Mouse (Mus musculus): ENCODE measurements around the gene Stbd1. TPM values are rescaled to one million over a fixed set of nuclear protein-coding genes. Genes with fewer than 3 reads are reported as not detected.
A peak's percentile ranks its signal among the peaks of the same experiment; 100 is the strongest.

Gene Stbd1
- polyA plus RNA-seq, 1 experiment from 2014 or later: 9.9 TPM

GRCm38 (mm10) chr5:92585932-92586331, 16.9 kb upstream of the Stbd1 start:
- in situ Hi-C loops (cut with MboI; ENCODE audit: low pct_unique_long_range_greater_than_20kb): no loop called here
- H3K27me3 ChIP-seq: peaks cover 3% of the 10 kb centered on the region
- ChIA-PET CTCF (interaction anchor here (1.0 kb wide), 1 partner anchor 25 kb away, joined by 3 read pairs; no protein-coding TSS in a partner anchor), POLR2A (no interaction called here)
- DNase-seq (ENCODE audit: low read depth, low spot score) (no peak), ATAC-seq (no peak)
- TF ChIP-seq CTCF (IDR thresholded peaks at IDR 0.05): no peak

DNA sequence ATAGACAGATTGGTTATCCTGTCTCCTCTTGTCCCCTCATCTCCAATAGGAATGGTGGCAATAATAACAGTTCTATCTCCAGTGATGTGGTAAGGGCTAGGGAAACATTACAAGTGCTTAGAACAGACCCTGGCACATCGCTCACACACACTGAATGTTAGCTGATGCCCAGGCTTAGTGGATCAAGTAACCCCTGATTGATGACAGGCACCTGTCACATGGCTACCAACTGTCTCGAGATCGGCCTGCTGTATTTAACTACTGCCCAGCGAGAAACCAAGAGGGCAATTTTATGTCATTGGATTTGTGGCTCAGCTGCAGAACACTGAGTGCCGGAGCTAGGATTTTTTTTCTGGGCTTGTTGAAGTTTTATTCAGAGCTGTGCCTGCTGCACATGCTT, 7.8 kb upstream of the Stbd1 start:
- CTCF ChIA-PET: interaction anchor here (0.8 to 1.4 kb wide), 2 partner anchors 11 to 133 kb away, joined by 3 read pairs; no protein-coding TSS in a partner anchor
- no peak for TF ChIP-seq CTCF (IDR thresholded peaks at IDR 0.05)
- DNase-seq (ENCODE audit: low read depth, low spot score) (no peak), ATAC-seq (no peak)
- POLR2A ChIA-PET: no interaction called here
- peaks cover 15% of the 10 kb centered on the region for H3K27me3 ChIP-seq
- in situ Hi-C loops (cut with MboI; ENCODE audit: low pct_unique_long_range_greater_than_20kb): no loop called here

DNA sequence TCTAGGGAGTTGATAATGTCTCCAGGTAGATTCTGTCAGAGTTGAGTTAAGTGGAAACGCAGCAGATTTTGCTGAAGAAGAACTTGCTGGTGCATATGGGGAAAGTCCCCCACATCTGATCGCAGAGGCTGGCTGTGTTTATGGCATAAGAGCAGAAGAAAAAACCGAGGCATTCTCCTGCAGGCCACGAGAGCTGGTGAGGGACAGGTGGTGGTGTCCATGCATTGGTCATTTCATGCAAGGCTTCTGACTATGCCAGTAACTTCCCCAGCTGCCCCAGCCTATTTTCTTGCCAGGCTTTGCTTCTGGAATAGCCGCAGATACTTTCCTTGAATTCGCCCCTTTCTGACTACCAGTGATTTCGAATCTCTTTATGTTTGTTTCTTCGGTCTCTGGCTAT, 6.0 kb upstream of the Stbd1 start:
- ATAC-seq: no peak
- ChIA-PET POLR2A (no interaction called here), CTCF (no interaction called here)
- peaks cover 15% of the 10 kb centered on the region for H3K27me3 ChIP-seq
- in situ Hi-C loops (cut with MboI; ENCODE audit: low pct_unique_long_range_greater_than_20kb): no loop called here
- no peak for TF ChIP-seq CTCF (IDR thresholded peaks at IDR 0.05)
- DNase-seq (ENCODE audit: low read depth, low spot score): no peak

DNA sequence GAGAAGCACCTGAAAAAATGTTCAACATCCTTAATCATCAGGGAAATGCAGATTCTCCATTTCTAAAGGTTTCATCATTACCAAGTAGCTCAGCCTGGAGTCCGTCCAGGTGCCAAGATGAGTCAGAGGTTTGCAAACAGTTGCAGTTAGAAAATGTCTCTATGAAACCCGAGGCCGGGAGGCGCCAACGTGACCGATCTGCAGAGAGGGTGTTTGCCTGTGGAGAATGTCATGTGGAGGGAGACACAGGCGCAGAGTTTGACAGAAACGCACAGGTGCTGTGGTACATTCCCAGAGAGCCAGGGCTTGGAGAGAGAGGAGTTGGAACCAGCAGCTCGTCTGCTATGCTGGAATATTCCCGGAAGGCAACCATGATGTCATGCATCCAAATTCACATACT, 3.8 kb upstream of the Stbd1 start:
- ChIA-PET CTCF (interaction anchor here (0.8 kb wide), 1 partner anchor 55 kb away, joined by 3 read pairs; no protein-coding TSS in a partner anchor), POLR2A (no interaction called here)
- no peak for TF ChIP-seq CTCF (IDR thresholded peaks at IDR 0.05)
- peak; percentile 37 for ATAC-seq
- in situ Hi-C loops (cut with MboI; ENCODE audit: low pct_unique_long_range_greater_than_20kb): no loop called here
- H3K27me3 ChIP-seq: peaks cover 5% of the 10 kb centered on the region
- DNase-seq (ENCODE audit: low read depth, low spot score): peak; percentile 80

DNA sequence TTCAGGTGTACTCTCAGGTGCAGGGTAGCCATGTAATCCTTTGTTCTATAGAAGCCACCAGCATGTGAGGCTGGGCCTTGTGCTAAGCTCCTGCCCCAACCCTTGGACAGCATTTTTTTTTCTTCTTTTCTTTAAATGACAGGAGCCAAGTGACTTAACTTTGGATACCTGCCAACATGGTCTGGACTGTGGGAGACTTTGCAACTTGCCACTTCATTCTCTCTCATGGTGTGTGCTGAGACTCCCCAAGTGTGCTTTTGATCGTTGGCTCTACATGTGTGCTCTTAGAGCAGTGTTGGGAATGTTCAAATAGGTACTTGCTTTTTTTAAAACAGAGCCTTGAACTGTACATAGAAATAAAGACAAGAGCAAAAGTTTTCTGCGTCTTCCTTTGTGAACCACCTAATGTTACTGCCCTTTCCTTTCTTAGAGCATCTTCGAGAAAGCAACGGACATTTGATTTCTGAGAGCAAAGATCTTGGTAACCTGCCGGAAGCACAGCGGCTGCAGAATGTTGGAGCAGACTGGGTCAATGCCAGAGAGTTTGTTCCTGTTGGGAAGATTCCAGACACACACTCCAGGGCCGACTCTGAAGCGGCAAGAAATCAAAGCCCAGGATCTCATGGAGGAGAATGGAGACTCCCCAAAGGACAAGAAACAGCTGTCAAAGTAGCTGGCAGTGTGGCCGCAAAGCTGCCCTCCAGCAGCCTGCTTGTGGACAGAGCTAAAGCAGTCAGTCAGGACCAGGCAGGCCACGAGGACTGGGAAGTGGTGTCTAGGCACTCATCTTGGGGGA, 1.8 kb downstream of the Stbd1 start:
- ATAC-seq: no peak
- TF ChIP-seq CTCF (IDR thresholded peaks at IDR 0.05): no peak

GRCm38 (mm10) chr5:92607492-92608229, 4.8 kb downstream of the Stbd1 start:
- DNase-seq (ENCODE audit: low read depth, low spot score) (no peak), ATAC-seq (no peak)
- in situ Hi-C loops (cut with MboI; ENCODE audit: low pct_unique_long_range_greater_than_20kb): no loop called here
- peaks cover 5% of the 10 kb centered on the region for H3K27me3 ChIP-seq
- ChIA-PET POLR2A (no interaction called here), CTCF (no interaction called here)
- TF ChIP-seq CTCF (IDR thresholded peaks at IDR 0.05): no peak

More for the DNA sequence above, 1.8 kb downstream of the Stbd1 start:
- in situ Hi-C loops (cut with MboI; ENCODE audit: low pct_unique_long_range_greater_than_20kb): no loop called here
- no peaks in the 10 kb centered on the region for H3K27me3 ChIP-seq
- ChIA-PET CTCF (no interaction called here), POLR2A (interaction anchor here (1.2 kb wide), 1 partner anchor 17 kb away, joined by 3 read pairs; no protein-coding TSS in a partner anchor)
- DNase-seq (ENCODE audit: low read depth, low spot score): no peak

DNA sequence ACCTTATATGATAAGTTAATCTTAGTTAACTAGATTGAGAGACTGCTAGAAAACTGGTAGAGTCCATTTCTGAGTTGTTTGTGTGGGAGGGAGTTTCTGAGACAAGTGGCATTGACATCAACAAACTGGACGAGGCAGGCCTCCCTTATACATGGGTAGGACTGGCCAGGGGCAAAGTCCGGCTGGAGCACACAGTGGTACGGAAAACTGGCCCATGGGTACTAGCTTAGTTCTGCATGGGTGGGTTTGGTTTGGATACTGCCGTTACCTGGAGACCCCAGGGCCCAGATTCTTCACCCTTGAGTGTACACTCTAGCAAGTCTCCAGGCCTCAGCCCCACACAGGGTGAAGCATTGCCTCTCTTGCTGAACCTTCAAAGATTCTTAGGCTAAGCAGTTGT, 9.9 kb downstream of the Stbd1 start:
- CTCF ChIA-PET: interaction anchor here (1.2 kb wide), 1 partner anchor 11 kb away, joined by 3 read pairs; no protein-coding TSS in a partner anchor
- no peak for ATAC-seq

GRCm38 (mm10) chr5:92621883-92622282, 19.0 kb downstream of the Stbd1 start:
- H3K27me3 ChIP-seq: no peaks in the 10 kb centered on the region
- DNase-seq (ENCODE audit: low read depth, low spot score) (no peak), ATAC-seq (no peak)
- ChIA-PET CTCF (no interaction called here), POLR2A (no interaction called here)
- in situ Hi-C loops (cut with MboI; ENCODE audit: low pct_unique_long_range_greater_than_20kb): no loop called here
- no peak for TF ChIP-seq CTCF (IDR thresholded peaks at IDR 0.05)

More for the DNA sequence above, 9.9 kb downstream of the Stbd1 start:
- in situ Hi-C loops (cut with MboI; ENCODE audit: low pct_unique_long_range_greater_than_20kb): no loop called here
- DNase-seq (ENCODE audit: low read depth, low spot score): no peak
- POLR2A ChIA-PET: interaction anchor here (1.0 kb wide), 1 partner anchor 12 kb away, joined by 3 read pairs; no protein-coding TSS in a partner anchor
- no peak for TF ChIP-seq CTCF (IDR thresholded peaks at IDR 0.05)
- H3K27me3 ChIP-seq: peaks cover 5% of the 10 kb centered on the region

DNA sequence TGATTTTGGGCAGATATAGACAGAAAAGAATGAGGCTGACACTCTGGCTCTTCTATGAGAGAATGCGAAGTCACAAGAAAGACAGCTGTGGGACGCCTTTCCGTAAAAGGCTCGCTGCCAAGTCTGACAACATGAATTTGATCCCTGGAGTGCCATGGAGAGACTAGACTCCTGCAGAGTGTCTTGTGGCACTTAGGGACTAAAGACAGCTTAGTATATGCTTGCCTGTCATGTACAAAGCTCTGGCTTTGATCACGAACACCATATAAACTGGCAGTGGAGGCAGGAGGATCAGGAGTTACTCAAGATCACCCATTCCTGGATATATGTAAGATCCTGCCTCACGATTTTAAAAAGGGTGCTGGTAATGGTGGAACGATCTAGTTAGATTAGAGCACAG, 25.1 kb downstream of the Stbd1 start:
- in situ Hi-C loops (cut with MboI; ENCODE audit: low pct_unique_long_range_greater_than_20kb): no loop called here

GRCm38 (mm10) chr5:92633526-92633925, 30.7 kb downstream of the Stbd1 start:
- peaks cover 6% of the 10 kb centered on the region for H3K27me3 ChIP-seq
- CTCF ChIA-PET: interaction anchor here (1.1 to 1.2 kb wide), 2 partner anchors 20 to 23 kb away, joined by 3 read pairs; no protein-coding TSS in a partner anchor
- DNase-seq (ENCODE audit: low read depth, low spot score) (no peak), ATAC-seq (no peak)
- in situ Hi-C loops (cut with MboI; ENCODE audit: low pct_unique_long_range_greater_than_20kb): no loop called here
- peak; percentile 17 for TF ChIP-seq CTCF (IDR thresholded peaks at IDR 0.05)
- POLR2A ChIA-PET: no interaction called here

More for the DNA sequence above, 25.1 kb downstream of the Stbd1 start:
- DNase-seq (ENCODE audit: low read depth, low spot score): no peak
- H3K27me3 ChIP-seq: no peaks in the 10 kb centered on the region
- CTCF ChIA-PET: no interaction called here
- POLR2A ChIA-PET: no interaction called here
- TF ChIP-seq CTCF (IDR thresholded peaks at IDR 0.05): no peak
- ATAC-seq: no peak

DNA sequence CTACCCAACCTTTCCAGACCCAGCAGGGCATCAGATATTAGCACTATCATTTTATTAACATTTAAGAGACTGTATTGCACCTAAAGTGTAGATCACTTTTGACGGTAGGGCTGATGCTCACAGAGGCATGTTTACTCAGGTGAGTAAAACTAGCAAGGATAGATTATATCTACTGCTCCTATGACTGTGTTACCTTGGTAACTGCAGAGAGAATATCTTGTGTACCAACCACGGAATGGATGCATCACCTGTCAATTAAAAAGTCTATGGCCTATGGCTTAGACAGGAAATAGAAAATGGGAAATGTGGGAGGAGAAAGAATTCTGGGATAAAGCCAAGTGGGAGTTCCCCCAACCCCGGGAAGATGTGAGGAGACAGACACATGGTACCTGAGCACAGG, 32.1 kb downstream of the Stbd1 start:
- CTCF ChIA-PET: no interaction called here
- ATAC-seq (no peak), DNase-seq (ENCODE audit: low read depth, low spot score) (no peak)
- in situ Hi-C loops (cut with MboI; ENCODE audit: low pct_unique_long_range_greater_than_20kb): no loop called here
- POLR2A ChIA-PET: no interaction called here
- H3K27me3 ChIP-seq: peaks cover 6% of the 10 kb centered on the region
- TF ChIP-seq CTCF (IDR thresholded peaks at IDR 0.05): no peak

All from Patski (cell line).